Mouse (Mus musculus) thymus, adult 2 months (tissue): ENCODE measurements around the gene Ehd2.

Source experiments
- CTCF ChIP-seq: fragments of 200-500 bp; IDR thresholded peaks from 2 replicates; pipeline ENCODE4 v1.5.1; 2012; ENCODE audit warnings: mild to moderate bottlenecking, control low read depth, low read length, moderate library complexity, borderline replicate concordance; ENCODE audit not compliant: control insufficient read depth, poor library complexity, insufficient read depth; ENCODE audit errors: extremely low read depth
- POLR2A ChIP-seq: fragments of 200-500 bp; IDR thresholded peaks from 2 replicates; pipeline ENCODE4 v1.6.1; 2012; ENCODE audit warnings: mild to moderate bottlenecking, low read length, control low read depth, moderate library complexity; ENCODE audit not compliant: control insufficient read depth, poor library complexity, insufficient read depth; ENCODE audit errors: extremely low read depth

- no peak for TF ChIP-seq CTCF
- no peak for TF ChIP-seq POLR2A
Measured at GRCm38 (mm10) chr7:15916134-15916723, 51.1 kb downstream of the Ehd2 start.
